Mouse (Mus musculus) spleen, postnatal 10 days (tissue): ENCODE data around the gene Rhd.
"Not testable (repeated sequence)": the region's sequence is repeated elsewhere in the genome, so short reads cannot be mapped to it uniquely, and the experiment has no call there.

Experiments
- DNase-seq, 2 experiments: peaks; one replicate each; pipeline ENCODE4 v3.0.0; 2021 to 2022; ENCODE audit warnings: low spot score in 2 of 2

Gene Rhd

DNA sequence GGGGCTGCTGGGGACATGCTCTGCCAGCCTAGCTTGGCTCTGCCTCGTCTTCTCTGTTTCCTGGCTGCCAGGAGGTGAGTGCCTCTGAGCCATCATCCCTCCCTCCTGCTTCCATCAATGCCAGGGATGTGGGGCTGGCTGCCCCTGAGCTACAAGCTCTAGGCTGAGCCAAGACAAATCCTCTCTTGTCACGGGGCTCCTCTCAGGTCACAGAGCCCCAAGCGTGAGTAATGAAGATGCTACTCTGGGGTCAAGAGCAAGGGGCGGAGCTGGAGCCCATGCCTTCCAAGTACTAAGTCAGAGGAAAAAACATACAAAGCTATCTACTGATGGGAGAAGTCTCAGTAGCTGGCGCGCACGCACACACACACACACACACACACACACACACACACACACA is 38.7 kb downstream of the Rhd start:
- DNase-seq, result no peak

- not testable (repeated sequence) for DNase-seq
Observed at GRCm38 (mm10) chr4:134911406-134911805, 47.1 kb downstream of the Rhd start.

GRCm38 (mm10) chr4:134913413-134913812 is 49.1 kb downstream of the Rhd start:
- DNase-seq, result peak; percentile 82 to 95

- DNase-seq, result no peak
Observed at GRCm38 (mm10) chr4:134914122-134914863, 50.0 kb downstream of the Rhd start.

DNA sequence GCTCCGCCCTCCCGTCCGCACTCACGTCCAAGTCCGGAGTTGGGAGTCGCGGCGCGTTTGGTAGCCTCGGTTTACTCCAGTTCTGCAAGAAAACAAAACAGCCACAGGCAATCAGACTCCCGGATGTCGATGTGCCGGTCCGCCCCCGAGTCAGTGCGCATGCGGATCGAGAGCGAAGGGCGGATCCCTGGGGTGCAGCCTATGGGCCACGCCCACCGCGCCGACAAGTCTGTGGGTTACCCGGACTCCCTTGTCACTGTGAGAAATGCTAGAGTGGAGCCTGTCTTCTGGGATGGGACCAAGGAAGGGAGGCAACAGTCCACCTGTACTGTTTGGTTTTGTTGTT is 50.5 kb downstream of the Rhd start, which contains the start of gene Tmem50a:
TSS of gene Tmem50a (minus strand) at position 161 of the 346 bp plus-strand sequence.
- peak; percentile 95 to 99 for DNase-seq

GRCm38 (mm10) chr4:134915223-134916050 is 51.1 kb downstream of the Rhd start:
- peak in 1 of 2 experiments; percentile 37 for DNase-seq

DNA sequence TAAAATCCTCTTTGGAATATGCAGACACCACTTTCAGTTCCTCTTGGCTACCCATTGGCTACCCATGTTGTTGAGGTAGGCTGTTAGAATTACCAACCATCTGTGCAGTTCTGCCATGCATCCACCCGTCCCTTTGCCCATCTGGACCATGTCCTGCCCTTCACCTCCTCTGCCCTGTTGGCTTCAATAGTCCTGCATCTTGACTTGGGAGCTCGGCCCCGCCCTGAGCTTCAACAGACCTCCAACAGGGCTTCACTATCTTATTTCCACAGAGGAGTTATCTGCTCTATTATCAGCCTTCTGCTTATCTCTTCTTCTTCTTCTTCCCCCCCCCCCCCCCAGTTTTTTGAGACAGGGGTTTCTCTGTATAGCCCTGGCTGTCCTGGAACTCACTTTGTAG is 52.9 kb downstream of the Rhd start:
- peak in 1 of 2 experiments; percentile 33 for DNase-seq

DNA sequence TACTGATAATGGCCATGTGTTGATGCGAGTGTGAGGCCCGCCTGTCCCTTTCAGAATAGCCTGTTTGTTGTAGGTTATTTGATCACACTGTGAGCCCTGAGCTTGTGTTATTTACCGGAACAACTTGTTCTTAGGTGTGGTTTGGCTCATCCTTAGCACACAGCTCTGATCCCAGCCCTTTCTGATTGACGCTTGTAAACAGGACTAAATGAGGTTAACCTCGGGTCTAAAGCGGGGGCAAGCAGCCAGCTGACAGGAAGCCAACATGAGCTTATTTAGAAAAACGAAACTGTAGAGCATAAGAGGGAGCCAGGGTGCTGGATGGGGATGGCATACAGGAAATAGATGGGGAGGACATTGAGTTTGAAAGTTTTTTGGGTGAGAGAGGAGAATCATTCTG is 54.0 kb downstream of the Rhd start:
- DNase-seq, result peak; percentile 40 to 63

DNA sequence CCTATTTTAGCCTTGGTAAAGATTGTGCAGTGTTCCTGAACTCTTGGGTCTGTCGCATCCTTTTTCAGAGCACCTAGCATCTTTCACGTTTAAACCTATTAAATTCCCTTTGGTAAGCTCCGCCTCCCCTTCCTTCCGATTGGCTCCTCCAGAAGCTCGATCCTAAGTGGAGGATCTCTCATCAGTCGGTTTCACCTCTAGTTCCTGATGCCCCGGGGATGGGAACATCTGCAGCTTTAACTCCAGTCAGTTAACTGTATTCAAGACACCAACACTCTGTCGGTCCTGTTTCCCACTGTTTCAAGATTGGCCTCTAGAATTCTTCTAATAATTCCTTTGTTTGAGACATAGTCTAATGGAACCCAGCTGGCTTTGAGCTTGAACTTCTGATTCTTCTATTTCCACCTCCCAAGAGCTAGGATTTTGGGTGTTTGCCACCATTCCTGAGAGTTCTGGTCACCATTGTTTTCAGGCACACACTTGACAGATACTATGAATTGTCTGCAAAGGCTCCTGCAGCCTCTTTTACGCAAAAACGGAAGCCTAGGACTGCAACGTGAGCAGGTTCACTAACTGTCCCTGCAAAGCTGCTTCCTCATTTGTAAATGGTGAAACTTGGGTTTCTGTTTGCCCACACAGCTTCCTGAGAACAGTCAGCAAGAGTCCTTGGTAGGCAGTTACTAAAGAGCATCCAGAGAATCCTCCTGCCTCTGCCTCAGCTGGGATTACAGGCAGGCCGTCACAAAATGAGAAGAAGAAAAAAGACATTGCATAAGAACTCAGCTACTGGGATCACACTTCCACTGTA is 55.6 kb downstream of the Rhd start:
- DNase-seq, result peak in 1 of 2 experiments; percentile 55

DNA sequence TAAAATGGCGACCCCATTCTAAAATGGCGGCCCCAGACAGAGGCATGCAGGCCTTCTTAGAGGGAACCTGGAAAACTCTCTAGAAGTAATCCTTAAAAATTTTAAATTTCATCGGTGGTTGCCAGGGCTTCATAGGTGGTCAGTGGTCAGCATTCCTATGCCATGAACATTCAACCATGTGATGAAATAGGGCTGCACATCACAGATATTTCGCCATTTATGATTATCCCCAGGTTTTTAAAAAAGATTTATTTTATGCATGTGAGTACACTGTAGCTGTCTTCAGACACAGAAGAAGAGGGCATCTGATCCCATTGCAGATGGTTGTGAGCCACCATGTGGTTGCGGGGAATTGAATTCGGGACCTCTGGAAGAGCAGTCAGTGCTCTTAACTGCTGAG is 56.3 kb downstream of the Rhd start:
- no peak for DNase-seq

DNA sequence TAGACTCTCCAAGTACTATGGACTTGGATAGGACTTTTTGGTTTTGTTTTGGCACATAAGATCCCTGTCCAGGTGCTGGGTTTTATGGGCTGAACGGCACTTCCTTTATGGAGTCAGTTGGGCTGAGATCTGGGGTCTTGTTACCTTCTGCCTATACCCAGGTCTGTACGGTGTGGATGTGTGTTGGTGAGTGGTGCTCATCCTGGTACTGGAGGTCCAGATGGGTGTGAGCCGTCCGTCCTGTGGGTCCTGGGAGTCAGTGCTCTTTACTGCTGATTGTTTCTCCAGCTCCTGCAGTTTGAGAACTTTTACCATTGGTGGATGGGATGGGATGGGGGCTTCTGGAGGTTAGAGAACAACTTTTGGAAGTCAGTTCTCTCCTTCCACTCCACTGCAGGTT is 57.4 kb downstream of the Rhd start:
- DNase-seq, result no peak

DNA sequence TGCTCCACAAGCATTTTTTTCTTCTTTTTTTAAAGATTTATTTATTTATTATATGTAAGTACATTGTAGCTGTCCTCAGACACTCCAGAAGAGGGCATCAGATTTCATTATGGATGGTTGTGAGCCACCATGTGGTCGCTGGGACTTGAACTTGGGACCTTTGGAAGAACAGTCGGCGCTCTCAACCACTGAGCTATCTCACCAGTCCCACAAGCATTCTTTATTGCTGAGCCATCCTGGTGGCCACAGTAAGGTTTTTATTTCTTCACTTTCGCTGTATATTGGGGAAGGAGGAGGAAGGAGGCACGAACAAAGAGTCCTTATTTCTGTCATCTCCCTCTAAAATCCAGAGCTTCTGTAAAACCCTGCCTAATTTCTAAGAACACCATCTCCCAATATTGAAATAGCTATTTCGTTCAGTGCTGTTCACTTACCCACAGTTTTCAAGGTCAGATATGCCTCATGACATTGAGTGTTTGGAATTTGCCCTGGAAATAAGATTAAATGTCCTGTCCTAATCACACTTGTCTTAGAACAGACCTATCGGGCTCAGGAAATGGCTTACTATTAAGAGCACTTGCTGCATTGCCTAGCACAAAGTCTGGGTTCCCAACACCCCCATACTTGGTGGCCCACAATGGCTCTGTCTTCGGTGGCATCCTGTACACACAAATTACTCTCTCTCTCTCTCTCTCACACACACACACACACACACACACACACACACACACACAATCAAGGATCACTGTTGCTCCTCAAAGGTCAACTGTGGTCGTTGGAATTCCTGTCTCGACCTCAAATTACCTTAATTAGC is 58.0 kb downstream of the Rhd start:
- DNase-seq, result peak in 1 of 2 experiments; percentile 42

DNA sequence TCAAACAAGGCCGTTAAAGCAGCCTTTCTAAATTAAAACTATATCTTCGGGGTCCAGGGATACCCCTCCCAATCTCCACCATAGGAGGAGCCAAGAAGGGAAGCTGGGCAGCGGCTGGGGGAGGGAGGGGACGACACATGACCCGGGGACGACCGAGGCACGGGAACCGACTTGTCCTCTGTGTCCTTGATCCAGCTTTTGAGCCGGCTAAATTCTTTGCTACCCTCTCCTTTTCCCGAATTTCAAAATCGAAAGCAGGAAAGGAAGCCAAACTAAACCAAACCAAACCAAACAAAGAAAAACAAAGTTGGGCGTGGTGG is 58.5 kb downstream of the Rhd start:
- peak; percentile 68 to 77 for DNase-seq

DNA sequence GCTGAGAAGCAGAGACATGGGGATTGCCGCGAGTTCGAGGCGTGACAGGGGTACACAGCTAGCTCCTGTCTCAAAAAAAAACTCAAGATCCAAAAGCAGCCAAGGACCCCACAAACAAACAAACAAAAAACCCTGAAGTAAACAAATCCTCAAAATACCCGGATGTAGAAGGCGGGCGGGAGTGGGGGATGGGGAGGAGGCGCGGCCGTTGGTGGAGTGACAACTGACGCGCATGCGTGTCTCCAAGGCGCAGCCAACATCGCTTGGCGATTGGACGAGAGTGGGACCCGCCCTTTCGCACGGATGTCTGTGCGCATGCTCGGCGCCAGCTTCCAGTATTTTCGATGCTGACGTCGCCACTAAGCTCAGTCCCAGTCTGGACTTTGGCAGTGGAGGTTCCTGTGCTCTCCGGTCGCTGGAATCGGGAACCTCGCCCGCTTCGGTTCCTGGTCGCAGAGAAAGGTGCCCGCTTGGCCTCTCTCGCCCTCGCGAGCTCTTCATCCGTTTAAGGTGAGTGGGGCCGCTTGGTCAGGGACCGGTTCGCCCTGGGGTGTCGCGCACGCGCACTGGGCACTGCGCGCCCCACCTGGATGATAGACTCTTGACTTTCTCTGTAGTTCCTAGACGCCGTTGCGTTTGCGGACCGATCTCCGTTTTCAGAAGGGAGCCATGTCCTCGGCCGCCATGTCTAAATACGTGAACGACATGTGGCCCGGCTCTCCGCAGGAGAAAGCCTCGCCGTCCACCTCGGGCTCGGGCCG is 59.1 kb downstream of the Rhd start, which contains the start of gene Rsrp1:
TSS of gene Rsrp1 (plus strand) at position 335 of the 761 bp plus-strand sequence.
- peak; percentile 98 for DNase-seq

DNA sequence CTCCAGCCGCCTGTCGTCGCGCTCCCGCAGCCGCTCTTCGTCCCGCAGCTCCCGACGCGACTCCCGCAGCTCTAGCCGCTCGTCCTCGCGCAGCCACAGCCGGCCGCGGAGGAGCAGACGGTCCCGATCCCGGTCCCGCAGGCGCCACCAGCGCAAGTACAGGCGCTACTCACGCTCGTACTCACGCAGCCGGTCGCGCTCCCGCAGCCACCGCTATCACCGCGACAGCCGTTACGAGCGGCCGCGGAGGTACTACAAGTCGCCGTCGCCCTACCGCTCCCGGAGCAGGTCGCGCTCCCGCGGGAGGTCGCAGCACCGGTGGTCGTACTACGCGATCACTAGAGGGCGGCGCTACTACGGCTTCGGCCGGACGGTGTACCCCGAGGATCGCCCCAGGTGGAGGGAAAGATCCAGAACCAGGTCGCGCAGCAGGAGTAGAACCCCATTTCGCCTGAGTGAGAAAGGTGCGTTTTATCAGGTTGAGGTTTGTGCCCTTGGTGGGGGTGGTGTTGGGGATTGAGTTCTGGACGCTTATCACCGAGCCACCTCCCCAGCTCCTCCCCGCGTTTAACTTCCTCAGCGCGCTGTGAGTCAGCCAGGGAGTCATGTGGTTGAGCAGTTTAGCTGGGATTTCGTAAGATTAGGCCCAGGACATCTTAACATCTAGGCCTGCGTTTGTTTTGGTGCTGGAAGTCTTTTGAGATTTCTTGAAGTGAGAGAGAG is 59.8 kb downstream of the Rhd start:
- DNase-seq, result peak; percentile 71 to 79

DNA sequence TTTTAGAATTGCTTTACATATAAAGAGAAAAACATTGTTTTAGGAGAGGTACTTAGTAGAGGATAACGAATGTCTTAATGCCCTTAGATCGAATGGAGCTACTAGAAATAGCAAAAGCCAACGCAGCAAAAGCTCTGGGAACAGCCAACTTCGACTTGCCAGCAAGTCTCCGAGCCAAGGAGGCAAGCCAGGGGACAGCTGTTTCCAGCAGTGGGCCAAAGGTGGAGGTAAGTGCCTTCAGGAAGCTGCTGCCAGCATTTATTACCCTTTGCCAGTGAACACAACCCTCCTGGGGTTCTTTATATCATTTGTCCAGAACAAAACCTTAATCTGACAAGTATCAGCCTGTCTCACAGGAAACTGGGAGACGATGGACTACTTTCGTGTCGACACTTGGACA is 60.9 kb downstream of the Rhd start:
- no peak for DNase-seq

GRCm38 (mm10) chr4:134927815-134928463 is 63.6 kb downstream of the Rhd start:
- DNase-seq, result no peak

- no peak for DNase-seq
Observed at GRCm38 (mm10) chr4:134928464-134928836, 64.1 kb downstream of the Rhd start.

DNA sequence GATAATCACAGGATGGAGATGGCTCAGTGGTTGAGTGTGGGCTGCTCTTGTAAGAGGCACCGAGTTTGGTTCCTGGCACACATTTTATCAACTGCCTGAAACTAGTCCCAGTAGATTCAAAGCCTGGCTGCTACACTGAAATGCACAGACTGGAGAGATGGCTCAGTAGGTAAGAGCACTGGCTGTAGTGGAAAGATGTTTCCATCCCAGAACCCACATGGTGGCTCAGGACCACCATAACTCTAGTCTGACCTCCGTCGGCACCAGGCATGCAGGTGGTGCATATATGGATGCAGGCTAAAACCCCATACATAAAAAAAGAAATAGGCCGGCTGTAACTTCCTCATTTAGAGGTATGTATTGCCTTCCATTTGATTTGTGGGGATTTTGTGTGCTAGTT is 65.2 kb downstream of the Rhd start:
- peak in 1 of 2 experiments; percentile 53 for DNase-seq
